Mouse (Mus musculus): Measurements from ENCODE around the gene 1700001C19Rik.

GRCm38 (mm10) chr17:47461688-47462087 is 24.5 kb upstream of the 1700001C19Rik start:
- TF ChIP-seq CTCF (IDR thresholded peaks at IDR 0.05; ENCODE audit: borderline replicate concordance, insufficient read depth, low read depth, low read length) (no peak), POLR2A (IDR thresholded peaks at IDR 0.05; ENCODE audit: borderline replicate concordance, insufficient read depth, low read length) (no peak)
